Mouse (Mus musculus) embryonic facial prominence, embryonic 11.5 days (tissue): ENCODE data around the gene Ripor1. TPM values are rescaled to one million over a fixed set of nuclear protein-coding genes. Genes with fewer than 3 reads are reported as not detected.
"Not testable (repeated sequence)": the region's sequence is repeated elsewhere in the genome, so short reads cannot be mapped to it uniquely, and the experiment has no call there.

Source experiments
- ATAC-seq: fragments of 200-750 bp; cut with Nextera tagmentation; replicated peaks from 2 replicates; pipeline ENCODE4 v1.8.0; 2017; ENCODE audit warnings: low read depth; ENCODE audit not compliant: insufficient number of reproducible peaks, low FRiP score, low TSS enrichment
- DNase-seq: peaks from one replicate; pipeline ENCODE4 v3.0.0-alpha.2; 2015; ENCODE audit warnings: low spot score
- H3K27ac ChIP-seq: fragments of 300-500 bp; sonication (generic); replicated peaks from 2 replicates; pipeline ENCODE4 v1.5.1; 2014; ENCODE audit warnings: mild to moderate bottlenecking, low read depth, low read length, control low read depth
- H3K27me3 ChIP-seq: fragments of 300-500 bp; sonication (generic); 2 replicates; pipeline ENCODE4 v1.6.1; 2014; ENCODE audit warnings: mild to moderate bottlenecking, low read length, moderate library complexity, mixed read lengths; ENCODE audit not compliant: control insufficient read depth, insufficient read depth
- H3K36me3 ChIP-seq: fragments of 300-500 bp; sonication (generic); replicated peaks from 2 replicates; pipeline ENCODE4 v1.6.1; 2014; ENCODE audit warnings: low read depth, mild to moderate bottlenecking, low read length, moderate library complexity, mixed read lengths; ENCODE audit not compliant: control insufficient read depth, insufficient read depth
- H3K4me1 ChIP-seq: fragments of 300-500 bp; sonication (generic); 2 replicates; pipeline ENCODE4 v1.6.1; 2014; ENCODE audit warnings: low read length, mixed read lengths; ENCODE audit not compliant: control insufficient read depth, insufficient read depth
- H3K4me2 ChIP-seq: fragments of 300-500 bp; sonication (generic); 2 replicates; pipeline ENCODE4 v1.6.1; 2014; ENCODE audit warnings: low read depth, mild to moderate bottlenecking, control low read depth, low read length, moderate library complexity
- H3K4me3 ChIP-seq: fragments of 300-500 bp; sonication (generic); 2 replicates; pipeline ENCODE4 v1.5.1; 2014; ENCODE audit warnings: low read depth, low read length, control low read depth
- H3K9ac ChIP-seq: fragments of 300-500 bp; sonication (generic); replicated peaks from 2 replicates; pipeline ENCODE4 v1.6.1; 2014; ENCODE audit warnings: mild to moderate bottlenecking, control low read depth, low read length
- H3K9me3 ChIP-seq: fragments of 300-500 bp; sonication (generic); replicated peaks from 2 replicates; pipeline ENCODE4 v1.6.1; 2016; ENCODE audit warnings: mild to moderate bottlenecking, low read length, inconsistent platforms, mixed read lengths; ENCODE audit not compliant: control insufficient read depth
- WGBS: fragments of 180-500 bp; shearing (Covaris S2); extraction: QIAGEN DNeasy Blood & Tissue Kit; methylation state at CpG from one replicate; pipeline ENCODE4 v1.1.7; 2014; 5-methylcytosine and 5-hydroxymethylcytosine counted together
- polyA plus RNA-seq: library from polyadenylated mRNA; unstranded; fragments of >200 nt; fragmentation: Nextera tagmentation; extraction: Ambion mirVana; gene quantifications from 2 replicates; pipeline ENCODE4 v1.2.1, GENCODE M21; 2014

Gene Ripor1
- polyA plus RNA-seq, 1 experiment from 2014 or later, result 7.3 TPM

- Histone ChIP-seq H3K9ac (no peak overlapping the region), H3K27ac (no peak overlapping the region), H3K4me3 (no peak overlapping the region), H3K4me1 (no peaks in the 10 kb centered on the region), H3K4me2 (peak overlapping the region; percentile 16; the same call in 1 of the 2 replicates), H3K27me3 (no peaks in the 10 kb centered on the region), H3K9me3 (no peaks in the 10 kb centered on the region), H3K36me3 (no peaks in the 10 kb centered on the region)
- DNase-seq (peak; percentile 60), ATAC-seq (peak; percentile 36; the same call in 1 of the 2 replicates)
- WGBS, result 6% methylated on average over 14 of the region's 14 CpGs
These were observed 8.6 kb upstream of the Ripor1 start for GRCm38 (mm10) chr8:105596362-105597034.

GRCm38 (mm10) chr8:105598777-105599176, 6.3 kb upstream of the Ripor1 start:
- H3K4me1 ChIP-seq, result no peaks in the 10 kb centered on the region
- no peak overlapping the region for H3K4me2 ChIP-seq
- ATAC-seq, result no peak
- no peaks in the 10 kb centered on the region for H3K36me3 ChIP-seq
- no peaks in the 10 kb centered on the region for H3K9me3 ChIP-seq
- WGBS, result 81% methylated on average over 6 of the region's 6 CpGs
- H3K9ac ChIP-seq, result no peak overlapping the region
- no peaks in the 10 kb centered on the region for H3K27me3 ChIP-seq
- no peak overlapping the region for H3K4me3 ChIP-seq
- DNase-seq, result no peak
- H3K27ac ChIP-seq, result no peak overlapping the region

GRCm38 (mm10) chr8:105601301-105601700, 3.8 kb upstream of the Ripor1 start:
- WGBS, result 79% methylated on average over 5 of the region's 5 CpGs
- Histone ChIP-seq H3K4me1 (0 out of 2 replicates have a peak, but pooled peaks cover 3% of the 10 kb centered on the region), H3K4me3 (no peak overlapping the region), H3K27ac (no peak overlapping the region), H3K9me3 (no peaks in the 10 kb centered on the region), H3K36me3 (no peaks in the 10 kb centered on the region), H3K4me2 (no peak overlapping the region), H3K9ac (no peak overlapping the region), H3K27me3 (no peaks in the 10 kb centered on the region)
- DNase-seq (no peak), ATAC-seq (no peak)

GRCm38 (mm10) chr8:105602540-105602939, 2.5 kb upstream of the Ripor1 start:
- 84% methylated on average over 3 of the region's 3 CpGs for WGBS

GRCm38 (mm10) chr8:105605491-105606188, 585 bp downstream of the Ripor1 start:
- WGBS, result under 1% methylated on average over 39 of the region's 39 CpGs
- no peaks in the 10 kb centered on the region for H3K27me3 ChIP-seq
- H3K27ac ChIP-seq, result peak overlapping the region; percentile 47; the same call in 1 of the 2 replicates
- no peaks in the 10 kb centered on the region for H3K9me3 ChIP-seq
- peak overlapping the region; percentile 76 for H3K4me3 ChIP-seq
- H3K4me1 ChIP-seq, result peaks cover 7% of the 10 kb centered on the region; the same call in 1 of the 2 replicates
- peak overlapping the region; percentile 81 for H3K9ac ChIP-seq
- peak; percentile 17 for ATAC-seq
- peak overlapping the region; percentile 92 for H3K4me2 ChIP-seq
- H3K36me3 ChIP-seq, result no peaks in the 10 kb centered on the region
- DNase-seq, result peak; percentile 45

More at GRCm38 (mm10) chr8:105602540-105602939, 2.5 kb upstream of the Ripor1 start:
- H3K4me2 ChIP-seq, H3K27me3 ChIP-seq, H3K4me1 ChIP-seq, H3K36me3 ChIP-seq, H3K9me3 ChIP-seq, H3K27ac ChIP-seq, DNase-seq, ATAC-seq, H3K4me3 ChIP-seq, H3K9ac ChIP-seq: not testable (repeated sequence)

- Histone ChIP-seq H3K4me3 (peak overlapping the region; percentile 76), H3K4me2 (peak overlapping the region; percentile 92), H3K36me3 (no peaks in the 10 kb centered on the region), H3K9ac (peak overlapping the region; percentile 81), H3K27me3 (no peaks in the 10 kb centered on the region), H3K27ac (no peak overlapping the region), H3K4me1 (peaks cover 7% of the 10 kb centered on the region; the same call in 1 of the 2 replicates), H3K9me3 (no peaks in the 10 kb centered on the region)
- 1% methylated on average over 30 of the region's 30 CpGs for WGBS
- DNase-seq (peak; percentile 88), ATAC-seq (peak; percentile 70)
These were observed 1.4 kb downstream of the Ripor1 start for GRCm38 (mm10) chr8:105606189-105607023.

GRCm38 (mm10) chr8:105607062-105607461, 2.0 kb downstream of the Ripor1 start:
- Histone ChIP-seq H3K27ac (no peak overlapping the region), H3K36me3 (no peaks in the 10 kb centered on the region), H3K4me2 (peak overlapping the region; percentile 92), H3K4me1 (peaks cover 7% of the 10 kb centered on the region; the same call in 1 of the 2 replicates), H3K4me3 (peak overlapping the region; percentile 76), H3K9ac (no peak overlapping the region), H3K27me3 (no peaks in the 10 kb centered on the region), H3K9me3 (no peaks in the 10 kb centered on the region)
- no peak for ATAC-seq
- WGBS, result 10% methylated on average over 10 of the region's 10 CpGs
- DNase-seq, result no peak
